In genomic region chr2:156766227-156767019, GRCm38 (mm10) we compare ENCODE assay signal across 14 mouse cellular contexts. TPM values are rescaled to one million over a fixed set of nuclear protein-coding genes. Genes with fewer than 3 reads are reported as not detected.
A peak's percentile ranks its signal among the peaks of the same experiment; 100 is the strongest.
DNase-seq lines count a peak whose midpoint lies in the region; ATAC-seq and TF ChIP-seq lines count a peak whose summit lies in the region.
"Had no signal": no experiment of that assay in that cellular context is flagged by ENCODE, and none has a peak within 500 bp of the region (broad histone marks: within the 10 kb centered on the region; RNA-seq: fewer than 3 reads in every experiment).

No protein-coding gene starts in this region.

- peak; percentile 48 for ATAC-seq in frontal cortex, adult (ENCODE audit: low TSS enrichment)
- ATAC-seq in midbrain, embryonic 13.5 days = no peak
- 0 out of 2 replicates have a peak, but pooled peaks have one; percentile 12 for ATAC-seq in granulocyte monocyte progenitor cell, adult 5-6 weeks (replicated peaks; ENCODE audit: poor library complexity, severe bottlenecking)
- 0 out of 2 replicates have a peak, but pooled peaks have one; percentile 11 for ATAC-seq in stomach, postnatal 0 days (ENCODE audit: low FRiP score, low TSS enrichment)
- ATAC-seq: activated CD4-positive, CD25-positive, alpha-beta regulatory T cell, adult 4 months; forebrain, embryonic 16.5 days; hindbrain, postnatal 0 days had no signal

- no peaks in the 10 kb centered on the region for H3K9me3 ChIP-seq in midbrain, embryonic 10.5 days (replicated peaks)
- no peaks in the 10 kb centered on the region for H3K9me3 ChIP-seq in midbrain, embryonic 13.5 days
- no peaks in the 10 kb centered on the region for H3K9me3 ChIP-seq in stomach, postnatal 0 days (ENCODE audit: control insufficient read depth, low read length)

- TF ChIP-seq EP300 in stomach, postnatal 0 days (optimal IDR thresholded peaks at IDR 0.05) = no peak

- no peaks in the 10 kb centered on the region for H3K4me1 ChIP-seq in midbrain, embryonic 10.5 days
- no peaks in the 10 kb centered on the region for H3K4me1 ChIP-seq in midbrain, embryonic 13.5 days (replicated peaks)
- no peaks in the 10 kb centered on the region for H3K4me1 ChIP-seq in stomach, postnatal 0 days (replicated peaks; ENCODE audit: control insufficient read depth, insufficient read depth)

- H3K27me3 ChIP-seq in midbrain, embryonic 10.5 days (ENCODE audit: low read depth, poor library complexity, severe bottlenecking) = no peaks in the 10 kb centered on the region
- no peaks in the 10 kb centered on the region for H3K27me3 ChIP-seq in midbrain, embryonic 13.5 days
- no peaks in the 10 kb centered on the region for H3K27me3 ChIP-seq in stomach, postnatal 0 days (ENCODE audit: control insufficient read depth, insufficient read depth, low read length)

- WGBS in midbrain, embryonic 10.5 days = 84% methylated on average over 10 of the region's 10 CpGs
- WGBS in midbrain, embryonic 13.5 days = 89% methylated on average over 10 of the region's 10 CpGs
- WGBS in stomach, postnatal 0 days = 62% methylated on average over 10 of the region's 10 CpGs

- DNase-seq in frontal cortex, postnatal 14 days (ENCODE audit: low spot score in 2 of 2) = no peak
- DNase-seq in midbrain, embryonic 10.5 days (ENCODE audit: low spot score) = no peak
- DNase-seq in stomach, postnatal 0 days (ENCODE audit: low spot score) = no peak
- no peak for DNase-seq in layer of hippocampus, adult 8-10 months (ENCODE audit: low spot score in 2 of 2)
- DNase-seq: kidney, postnatal 10 days; lung, adult 2 months; midbrain, embryonic 14.5 days; thymus, postnatal 25 days had no signal

- no peak overlapping the region for H3K4me2 ChIP-seq in midbrain, embryonic 13.5 days (replicated peaks)
- no peak overlapping the region for H3K4me2 ChIP-seq in stomach, postnatal 0 days (replicated peaks; ENCODE audit: low read depth)

- H3K36me3 ChIP-seq in midbrain, embryonic 10.5 days = peaks cover 36% of the 10 kb centered on the region
- peaks cover 42% of the 10 kb centered on the region for H3K36me3 ChIP-seq in midbrain, embryonic 13.5 days
- peaks cover 6% of the 10 kb centered on the region for H3K36me3 ChIP-seq in stomach, postnatal 0 days (ENCODE audit: control insufficient read depth, insufficient read depth, low read length)

- no peak for TF ChIP-seq CTCF in stomach, postnatal 0 days (IDR thresholded peaks at IDR 0.05; ENCODE audit: low read depth)

- no peak overlapping the region for H3K9ac ChIP-seq in midbrain, embryonic 13.5 days (replicated peaks)
- no peak overlapping the region; the same call in 1 of the 2 replicates for H3K9ac ChIP-seq in stomach, postnatal 0 days (ENCODE audit: low read length)

- H3K27ac ChIP-seq in midbrain, embryonic 10.5 days (replicated peaks) = peak overlapping the region; percentile 18; the same call in 1 of the 2 replicates
- no peak overlapping the region for H3K27ac ChIP-seq in midbrain, embryonic 13.5 days
- H3K27ac ChIP-seq in stomach, postnatal 0 days (replicated peaks) = no peak overlapping the region
- H3K27ac ChIP-seq: hindbrain, postnatal 0 days had no signal

- no peak overlapping the region for H3K4me3 ChIP-seq in midbrain, embryonic 10.5 days
- no peak overlapping the region for H3K4me3 ChIP-seq in midbrain, embryonic 13.5 days (replicated peaks)
- no peak overlapping the region for H3K4me3 ChIP-seq in stomach, postnatal 0 days (ENCODE audit: low read depth, low read length)

RNA-seq across cellular contexts. Expression of gene Myl9, which starts 8.8 kb away (rescaled TPM):
- 83.4 and 120 TPM in 2 replicates for polyA plus RNA-seq in midbrain, embryonic 10.5 days (2016; fragmentation: Nextera tagmentation; extraction: Ambion mirVana)
- polyA plus RNA-seq in midbrain, embryonic 13.5 days (2015; fragmentation: Nextera tagmentation; extraction: Ambion mirVana) = 33.0 and 37.4 TPM in 2 replicates
- not detected in 2 replicates for total RNA-seq in granulocyte monocyte progenitor cell, adult 5-6 weeks (2014; fragmentation: Nextera tagmentation)
- not detected in 2 replicates for total RNA-seq in granulocyte monocyte progenitor cell, adult 5-6 weeks (2017)
- polyA plus RNA-seq in stomach, postnatal 0 days (2015; fragmentation: Nextera tagmentation; extraction: Ambion mirVana) = 2,268 and 2,333 TPM in 2 replicates
- 10 to 100 TPM; 10.4 to 22.0 (median 16.4) TPM for total RNA-seq in layer of hippocampus, adult 8-10 months (2022)
- polyA plus RNA-seq: activated CD4-positive, CD25-positive, alpha-beta regulatory T cell, adult 4 months had no signal

Comparison
In these comparisons a context has a peak if more than half of its experiments do, and no peak if none do; other contexts are left out.
1. RNA of gene Myl9, which starts 8.8 kb away (polyA plus RNA-seq): 2,268 to 2,333 TPM in stomach, postnatal 0 days; 83.4 to 120 TPM in midbrain, embryonic 10.5 days and 33.0 to 37.4 TPM in midbrain, embryonic 13.5 days; every median in the first group is over 10 times any median in the second.